Mouse (Mus musculus): ENCODE data around the gene Ryr2. TPM values are rescaled to one million over a fixed set of nuclear protein-coding genes. Genes with fewer than 3 reads are reported as not detected.

Gene Ryr2
- total and polyA plus RNA-seq, 3 experiments: 0.60 TPM; not detected in 2

DNA sequence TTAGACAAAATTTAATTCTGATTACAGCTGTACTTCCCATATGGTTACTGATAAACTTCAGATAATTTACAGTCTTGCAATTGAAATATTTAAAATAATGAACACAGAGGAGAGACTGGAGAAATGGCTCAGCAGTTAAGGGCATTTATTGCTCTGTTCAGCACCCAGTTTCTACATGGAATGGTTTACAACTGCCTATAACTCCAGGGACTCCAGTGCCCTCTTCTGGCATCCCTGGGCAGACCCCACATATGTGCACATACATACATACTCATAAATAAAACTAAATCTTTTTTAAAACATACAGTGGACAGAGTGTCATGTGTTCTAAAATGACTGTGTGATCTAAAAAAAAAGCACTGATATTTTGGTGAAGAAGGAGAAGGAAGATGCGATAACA is 262.9 kb downstream of the Ryr2 start:
- Histone ChIP-seq H3K4me3 (ENCODE audit: low read depth, low read length) (no peak overlapping the region), H3K4me1 (ENCODE audit: insufficient read depth, low read depth, low read length) (peaks cover under 1% of the 10 kb centered on the region), H3K36me3 (replicated peaks) (no peaks in the 10 kb centered on the region), H3K27me3 (ENCODE audit: insufficient read depth, low read length) (peaks cover 5% of the 10 kb centered on the region; the same call in 1 of the 2 replicates), H3K9me3 (replicated peaks) (no peaks in the 10 kb centered on the region)
- TF ChIP-seq CTCF (IDR thresholded peaks at IDR 0.05; ENCODE audit: low read depth, low read length) (no peak), GATA2 (IDR thresholded peaks at IDR 0.05; ENCODE audit: borderline replicate concordance, low read depth, low read length) (no peak), TAL1 (conservative IDR thresholded peaks at IDR 0.05; ENCODE audit: low read depth, low read length) (no peak)
- DNase-seq (ENCODE audit: low spot score): no peak
- no peak for ATAC-seq (ENCODE audit: extremely low read depth, insufficient number of reproducible peaks, low FRiP score, poor library complexity, severe bottlenecking)

DNA sequence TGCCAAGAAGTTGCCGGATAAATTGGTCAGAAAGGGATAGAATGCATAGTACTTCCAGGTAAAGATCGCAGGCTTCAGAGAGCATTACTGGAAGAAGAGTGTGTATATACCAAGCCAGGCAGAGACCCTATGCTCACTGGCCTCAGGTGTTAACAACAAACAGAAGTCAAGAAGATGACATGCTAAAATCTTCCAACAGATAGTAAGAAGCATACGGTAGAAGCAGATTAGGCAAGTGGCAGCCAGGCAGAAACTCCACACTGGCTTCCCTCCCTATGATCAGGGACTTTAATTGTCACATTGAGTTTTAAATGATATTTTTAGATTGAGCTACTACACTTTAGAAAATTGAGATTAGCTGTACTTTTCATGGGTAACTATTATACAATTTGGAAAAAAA is 268.9 kb downstream of the Ryr2 start:
- DNase-seq (ENCODE audit: low spot score): no peak
- Histone ChIP-seq H3K4me1 (ENCODE audit: insufficient read depth, low read depth, low read length) (peaks cover 44% of the 10 kb centered on the region), H3K4me3 (ENCODE audit: low read depth, low read length) (no peak overlapping the region), H3K9me3 (replicated peaks) (no peaks in the 10 kb centered on the region), H3K27me3 (ENCODE audit: insufficient read depth, low read length) (no peaks in the 10 kb centered on the region), H3K36me3 (replicated peaks) (no peaks in the 10 kb centered on the region)
- peak; percentile 37; the same call in 1 of the 2 replicates for ATAC-seq (ENCODE audit: extremely low read depth, insufficient number of reproducible peaks, low FRiP score, poor library complexity, severe bottlenecking)
- TF ChIP-seq TAL1 (conservative IDR thresholded peaks at IDR 0.05; ENCODE audit: low read depth, low read length): no peak
- no peak for TF ChIP-seq GATA2 (IDR thresholded peaks at IDR 0.05; ENCODE audit: borderline replicate concordance, low read depth, low read length)
- TF ChIP-seq GATA1 (IDR thresholded peaks at IDR 0.05; ENCODE audit: borderline replicate concordance, low read length): no peak
- TF ChIP-seq CTCF (IDR thresholded peaks at IDR 0.05; ENCODE audit: low read depth, low read length): no peak
- TF ChIP-seq POLR2AphosphoS5 (IDR thresholded peaks at IDR 0.05; ENCODE audit: insufficient replicate concordance, low read depth, low read length): no peak

DNA sequence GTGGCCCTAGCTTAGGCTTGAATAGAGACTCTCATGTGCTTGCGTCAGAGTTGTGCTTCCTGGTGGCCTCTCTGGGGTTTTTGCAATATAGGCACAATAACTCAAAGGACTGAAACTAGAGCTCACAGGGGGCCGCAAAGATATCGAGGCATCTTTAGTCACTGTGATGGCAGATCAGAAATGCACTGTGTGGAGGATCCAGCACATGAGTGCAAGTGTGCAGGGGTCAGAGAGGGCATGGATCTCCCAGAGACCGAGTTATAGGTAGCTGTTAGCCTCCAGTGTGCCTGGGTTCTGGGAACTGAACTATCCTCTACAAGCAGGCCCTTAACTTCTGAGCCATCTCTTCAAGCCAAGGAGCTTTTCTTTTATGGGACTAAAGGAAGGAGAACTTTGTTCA is 269.6 kb downstream of the Ryr2 start:
- TF ChIP-seq TAL1 (conservative IDR thresholded peaks at IDR 0.05; ENCODE audit: low read depth, low read length): no peak
- no peak for TF ChIP-seq CTCF (IDR thresholded peaks at IDR 0.05; ENCODE audit: low read depth, low read length)
- no peak for TF ChIP-seq POLR2AphosphoS5 (IDR thresholded peaks at IDR 0.05; ENCODE audit: insufficient replicate concordance, low read depth, low read length)
- TF ChIP-seq GATA2 (IDR thresholded peaks at IDR 0.05; ENCODE audit: borderline replicate concordance, low read depth, low read length): no peak
- no peak for TF ChIP-seq GATA1 (IDR thresholded peaks at IDR 0.05; ENCODE audit: borderline replicate concordance, low read length)
- ATAC-seq (ENCODE audit: extremely low read depth, insufficient number of reproducible peaks, low FRiP score, poor library complexity, severe bottlenecking) (no peak), DNase-seq (ENCODE audit: low spot score) (no peak)
- H3K4me3 ChIP-seq (ENCODE audit: low read depth, low read length): peak overlapping the region; percentile 14; the same call in 1 of the 2 replicates
- H3K9me3 ChIP-seq (replicated peaks): no peaks in the 10 kb centered on the region
- H3K27me3 ChIP-seq (ENCODE audit: insufficient read depth, low read length): no peaks in the 10 kb centered on the region
- H3K4me1 ChIP-seq (ENCODE audit: insufficient read depth, low read depth, low read length): peaks cover 47% of the 10 kb centered on the region
- H3K36me3 ChIP-seq (replicated peaks): no peaks in the 10 kb centered on the region

DNA sequence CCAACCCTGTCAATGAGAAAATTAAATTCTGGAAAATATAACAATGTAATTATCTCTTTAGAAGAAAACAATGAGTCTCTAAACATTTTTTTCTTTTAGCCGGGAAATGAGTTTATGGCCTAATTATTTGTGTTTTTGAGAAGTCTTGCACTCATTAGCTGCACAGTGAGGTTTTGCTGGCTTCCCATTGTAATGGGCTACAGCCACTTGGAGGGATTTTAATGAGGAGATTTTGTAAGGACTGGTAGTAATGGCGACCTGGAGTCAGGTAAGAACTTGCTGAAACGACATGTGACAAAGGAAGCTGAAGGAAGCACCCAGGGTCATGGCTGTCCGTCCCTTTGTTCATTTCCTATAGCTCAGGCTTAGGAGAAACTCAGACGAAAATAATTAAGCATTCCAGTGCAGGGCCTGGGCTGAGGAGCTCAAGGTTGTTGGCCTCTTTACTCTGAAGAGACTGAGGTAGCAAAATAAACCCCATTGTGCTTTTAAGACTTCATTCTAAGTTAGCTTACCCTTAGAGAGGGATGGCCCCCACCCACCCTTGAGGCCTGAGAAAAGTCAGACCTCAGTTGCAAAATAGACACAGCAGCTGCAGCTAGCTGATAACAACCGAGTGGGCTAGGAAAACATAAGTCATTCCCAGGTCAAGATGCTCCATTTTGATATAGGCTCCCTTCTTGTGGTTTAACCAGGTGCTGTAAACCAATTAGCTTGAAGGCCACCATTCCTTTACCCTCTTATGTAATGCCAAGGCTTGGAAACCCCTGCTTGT is 270.3 kb downstream of the Ryr2 start:
- no peaks in the 10 kb centered on the region for H3K27me3 ChIP-seq (ENCODE audit: insufficient read depth, low read length)
- ATAC-seq (ENCODE audit: extremely low read depth, insufficient number of reproducible peaks, low FRiP score, poor library complexity, severe bottlenecking) (peak; percentile 81), DNase-seq (ENCODE audit: low spot score) (peak; percentile 45)
- TF ChIP-seq CTCF (IDR thresholded peaks at IDR 0.05; ENCODE audit: low read depth, low read length) (no peak), GATA2 (IDR thresholded peaks at IDR 0.05; ENCODE audit: borderline replicate concordance, low read depth, low read length) (no peak), TAL1 (conservative IDR thresholded peaks at IDR 0.05; ENCODE audit: low read depth, low read length) (peak; percentile 97)
- H3K9me3 ChIP-seq (replicated peaks): no peaks in the 10 kb centered on the region
- no peak overlapping the region; the same call in 1 of the 2 replicates for H3K4me3 ChIP-seq (ENCODE audit: low read depth, low read length)
- peaks cover 47% of the 10 kb centered on the region for H3K4me1 ChIP-seq (ENCODE audit: insufficient read depth, low read depth, low read length)
- no peaks in the 10 kb centered on the region for H3K36me3 ChIP-seq (replicated peaks)

DNA sequence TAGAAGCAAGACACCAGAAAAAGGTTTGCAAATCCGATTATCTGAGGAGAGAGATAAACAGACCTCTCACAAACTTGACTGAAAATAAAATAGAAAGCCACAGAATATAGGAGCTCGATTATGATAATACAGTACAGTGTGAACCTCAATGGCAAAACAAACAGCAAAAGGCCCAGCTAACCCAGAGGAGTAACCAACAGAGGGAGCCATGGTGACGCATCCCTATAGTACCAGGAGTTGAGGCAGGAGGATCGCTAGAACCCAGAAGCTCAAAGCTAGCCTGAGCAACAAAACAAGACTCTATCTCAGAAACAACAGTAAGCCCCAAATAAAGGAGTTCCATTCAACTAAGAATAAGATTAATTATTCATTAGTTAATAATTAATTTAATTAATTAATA is 275.5 kb downstream of the Ryr2 start:
- ATAC-seq (ENCODE audit: extremely low read depth, insufficient number of reproducible peaks, low FRiP score, poor library complexity, severe bottlenecking) (no peak), DNase-seq (ENCODE audit: low spot score) (no peak)
- H3K27me3 ChIP-seq (ENCODE audit: insufficient read depth, low read length): no peaks in the 10 kb centered on the region
- no peaks in the 10 kb centered on the region for H3K9me3 ChIP-seq (replicated peaks)
- no peaks in the 10 kb centered on the region for H3K36me3 ChIP-seq (replicated peaks)
- TF ChIP-seq TAL1 (conservative IDR thresholded peaks at IDR 0.05; ENCODE audit: low read depth, low read length): no peak
- TF ChIP-seq POLR2AphosphoS5 (IDR thresholded peaks at IDR 0.05; ENCODE audit: insufficient replicate concordance, low read depth, low read length): no peak
- no peak for TF ChIP-seq GATA1 (IDR thresholded peaks at IDR 0.05; ENCODE audit: borderline replicate concordance, low read length)
- no peak for TF ChIP-seq GATA2 (IDR thresholded peaks at IDR 0.05; ENCODE audit: borderline replicate concordance, low read depth, low read length)
- TF ChIP-seq CTCF (IDR thresholded peaks at IDR 0.05; ENCODE audit: low read depth, low read length): no peak
- peaks cover 28% of the 10 kb centered on the region for H3K4me1 ChIP-seq (ENCODE audit: insufficient read depth, low read depth, low read length)
- H3K4me3 ChIP-seq (ENCODE audit: low read depth, low read length): no peak overlapping the region

DNA sequence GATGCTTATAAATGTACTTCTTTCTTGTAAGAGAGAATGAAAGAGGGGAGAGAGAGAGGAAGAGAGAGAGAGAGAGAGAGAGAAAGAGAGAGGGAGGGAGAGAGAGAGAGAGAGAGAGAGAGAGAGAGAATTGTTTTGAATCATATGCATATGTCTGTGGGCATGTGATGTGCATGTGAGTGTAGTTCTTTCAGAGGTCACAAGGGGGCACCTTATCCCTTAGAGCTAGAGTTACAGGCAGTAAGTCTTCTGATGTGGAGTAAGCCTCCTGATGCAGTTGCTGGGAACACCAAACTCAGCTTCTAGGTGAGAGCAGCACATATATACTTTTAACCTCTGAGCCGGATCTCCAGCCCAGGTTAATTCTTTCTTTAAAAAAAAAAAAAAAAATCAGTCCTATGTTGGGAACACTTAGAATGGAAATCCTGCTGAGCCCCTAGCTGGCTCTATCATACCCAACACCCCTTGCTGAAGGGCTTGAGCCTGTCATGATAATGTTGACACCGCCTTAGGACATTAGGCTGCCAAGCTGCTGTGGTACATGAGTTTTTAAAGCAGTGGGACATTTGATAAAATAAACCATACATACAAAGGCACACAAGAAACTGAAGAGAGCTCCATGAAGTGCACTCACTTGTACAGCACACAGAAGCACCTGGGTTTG is 281.1 kb downstream of the Ryr2 start:
- Histone ChIP-seq H3K27me3 (ENCODE audit: insufficient read depth, low read length) (peaks cover 8% of the 10 kb centered on the region; the same call in 1 of the 2 replicates), H3K4me1 (ENCODE audit: insufficient read depth, low read depth, low read length) (peaks cover 7% of the 10 kb centered on the region), H3K36me3 (replicated peaks) (no peaks in the 10 kb centered on the region), H3K9me3 (replicated peaks) (no peaks in the 10 kb centered on the region), H3K4me3 (ENCODE audit: low read depth, low read length) (no peak overlapping the region)
- TF ChIP-seq CTCF (IDR thresholded peaks at IDR 0.05; ENCODE audit: low read depth, low read length): 0 out of 2 replicates have a peak, but pooled peaks have one; percentile 10
- no peak for TF ChIP-seq GATA2 (IDR thresholded peaks at IDR 0.05; ENCODE audit: borderline replicate concordance, low read depth, low read length)
- DNase-seq (ENCODE audit: low spot score): no peak
- ATAC-seq (ENCODE audit: extremely low read depth, insufficient number of reproducible peaks, low FRiP score, poor library complexity, severe bottlenecking): no peak

All from G1E (cell line).